Mouse (Mus musculus): ENCODE data around the gene Spin1. TPM values are rescaled to one million over a fixed set of nuclear protein-coding genes. Genes with fewer than 3 reads are reported as not detected.

Spin1 gene
- polyA plus RNA-seq, 1 experiment from 2014 or later, result 97.3 TPM

DNA sequence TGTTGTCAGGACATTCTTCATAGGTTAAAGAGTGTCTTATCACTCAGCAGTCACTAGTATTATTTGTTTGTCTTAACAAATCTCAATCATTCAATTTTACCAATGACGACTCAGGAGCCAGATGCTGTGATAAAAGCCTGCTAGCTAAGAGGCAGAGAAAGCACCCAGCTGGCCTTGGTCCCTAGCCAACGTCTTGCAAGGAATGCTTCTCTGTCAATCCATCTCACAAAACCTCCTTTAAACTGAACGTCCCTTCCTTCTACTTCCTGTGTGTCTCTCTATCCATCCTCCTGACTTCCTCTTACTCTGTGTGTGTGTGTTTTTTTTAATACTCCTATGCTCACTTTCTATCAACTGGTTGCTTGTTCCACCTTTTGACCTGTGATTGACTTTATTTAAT lies 78.7 kb downstream of the Spin1 start:
- no peaks in the 10 kb centered on the region for H3K9me3 ChIP-seq (ENCODE audit: control insufficient read depth, low read length)
- H3K36me3 ChIP-seq (ENCODE audit: control insufficient read depth, insufficient read depth, low read length), result no peaks in the 10 kb centered on the region
- DNase-seq (ENCODE audit: low spot score) (no peak), ATAC-seq (replicated peaks; ENCODE audit: low FRiP score, low TSS enrichment, low read depth) (no peak)
- H3K27ac ChIP-seq (ENCODE audit: low read depth), result no peak overlapping the region
- H3K4me1 ChIP-seq (replicated peaks; ENCODE audit: control insufficient read depth, insufficient read depth, low read length), result no peaks in the 10 kb centered on the region
- H3K27me3 ChIP-seq (replicated peaks; ENCODE audit: control insufficient read depth, insufficient read depth, low read length), result no peaks in the 10 kb centered on the region
- no peak overlapping the region for H3K4me2 ChIP-seq (ENCODE audit: low read length)
- H3K4me3 ChIP-seq (ENCODE audit: low read depth, low read length), result no peak overlapping the region
- 32% methylated on average over 3 of the region's 3 CpGs for WGBS
- H3K9ac ChIP-seq (ENCODE audit: low read length), result no peak overlapping the region

DNA sequence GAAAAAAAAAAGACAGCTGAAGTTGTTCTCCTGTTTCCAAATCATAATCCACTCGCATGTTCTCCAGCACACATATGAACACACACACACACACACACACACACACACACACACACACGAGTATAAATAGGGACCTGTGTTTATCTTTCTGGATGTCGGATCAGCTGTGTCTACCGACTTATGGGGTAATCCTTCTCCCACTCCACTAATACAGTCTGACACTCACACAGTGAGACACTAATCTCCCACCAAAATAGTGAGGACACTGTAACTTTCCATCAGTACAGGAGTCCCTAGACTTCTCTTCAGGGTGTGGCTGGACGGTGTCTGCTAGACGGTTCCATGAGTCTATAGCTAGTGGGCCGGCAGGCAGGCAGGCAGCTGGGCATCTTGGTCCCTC lies 81.6 kb downstream of the Spin1 start:
- no peak for DNase-seq (ENCODE audit: low spot score)
- Histone ChIP-seq H3K9ac (ENCODE audit: low read length) (no peak overlapping the region), H3K36me3 (ENCODE audit: control insufficient read depth, insufficient read depth, low read length) (no peaks in the 10 kb centered on the region), H3K4me3 (ENCODE audit: low read depth, low read length) (no peak overlapping the region), H3K27me3 (replicated peaks; ENCODE audit: control insufficient read depth, insufficient read depth, low read length) (no peaks in the 10 kb centered on the region), H3K4me2 (ENCODE audit: low read length) (no peak overlapping the region), H3K4me1 (replicated peaks; ENCODE audit: control insufficient read depth, insufficient read depth, low read length) (no peaks in the 10 kb centered on the region), H3K9me3 (ENCODE audit: control insufficient read depth, low read length) (no peaks in the 10 kb centered on the region), H3K27ac (ENCODE audit: low read depth) (no peak overlapping the region)
- 66% methylated on average over 7 of the region's 7 CpGs for WGBS
- ATAC-seq (replicated peaks; ENCODE audit: low FRiP score, low TSS enrichment, low read depth), result no peak

DNA sequence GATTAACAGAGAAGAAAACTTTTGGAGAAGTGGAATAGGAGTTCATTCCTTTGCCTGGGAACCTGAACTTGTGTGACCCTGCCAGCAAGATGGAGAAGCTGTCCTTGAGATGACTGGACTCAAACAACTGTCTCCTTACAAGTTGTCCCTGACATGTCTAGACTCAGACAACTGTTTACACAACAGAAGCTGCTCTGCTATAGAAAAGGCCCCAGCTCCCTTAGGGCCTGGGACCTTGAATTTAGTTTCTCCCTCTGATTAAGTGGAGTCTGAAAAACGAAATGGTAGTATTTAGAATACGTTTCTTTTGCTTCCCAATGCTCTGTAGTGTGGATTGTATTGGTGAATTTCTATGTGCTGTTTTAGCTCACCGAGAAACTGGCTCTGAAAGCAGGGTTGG lies 84.2 kb downstream of the Spin1 start:
- H3K4me2 ChIP-seq (ENCODE audit: low read length), result no peak overlapping the region
- no peak overlapping the region for H3K9ac ChIP-seq (ENCODE audit: low read length)
- 79% methylated on average over 3 of the region's 3 CpGs for WGBS
- ATAC-seq (replicated peaks; ENCODE audit: low FRiP score, low TSS enrichment, low read depth) (no peak), DNase-seq (ENCODE audit: low spot score) (no peak)
- H3K27ac ChIP-seq (ENCODE audit: low read depth), result no peak overlapping the region
- no peaks in the 10 kb centered on the region for H3K4me1 ChIP-seq (replicated peaks; ENCODE audit: control insufficient read depth, insufficient read depth, low read length)
- H3K9me3 ChIP-seq (ENCODE audit: control insufficient read depth, low read length), result no peaks in the 10 kb centered on the region
- H3K4me3 ChIP-seq (ENCODE audit: low read depth, low read length), result no peak overlapping the region
- no peaks in the 10 kb centered on the region for H3K27me3 ChIP-seq (replicated peaks; ENCODE audit: control insufficient read depth, insufficient read depth, low read length)
- no peaks in the 10 kb centered on the region for H3K36me3 ChIP-seq (ENCODE audit: control insufficient read depth, insufficient read depth, low read length)

DNA sequence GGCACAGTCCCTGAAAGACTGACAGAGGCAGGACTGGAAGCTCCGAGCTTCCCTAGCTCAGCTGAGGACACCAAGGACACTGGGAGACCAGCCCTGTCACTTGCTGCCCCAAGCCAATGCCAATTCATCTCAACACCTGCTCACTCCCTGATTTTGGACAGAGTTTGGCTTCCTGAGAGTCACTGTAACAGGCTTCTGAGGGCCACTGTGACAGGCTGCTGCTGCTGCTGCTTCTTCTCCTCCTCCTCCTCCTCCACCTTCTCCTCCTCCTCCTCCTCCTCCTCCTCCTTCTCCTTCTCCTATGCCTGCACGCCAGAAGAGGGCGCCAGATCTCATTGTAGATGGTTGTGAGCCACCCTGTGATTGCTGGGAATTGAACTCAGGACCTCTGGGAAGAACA lies 89.7 kb downstream of the Spin1 start:
- H3K27ac ChIP-seq (ENCODE audit: low read depth), result no peak overlapping the region
- H3K4me1 ChIP-seq (replicated peaks; ENCODE audit: control insufficient read depth, insufficient read depth, low read length), result no peaks in the 10 kb centered on the region
- H3K9me3 ChIP-seq (ENCODE audit: control insufficient read depth, low read length), result no peaks in the 10 kb centered on the region
- ATAC-seq (replicated peaks; ENCODE audit: low FRiP score, low TSS enrichment, low read depth), result no peak
- no peaks in the 10 kb centered on the region for H3K36me3 ChIP-seq (ENCODE audit: control insufficient read depth, insufficient read depth, low read length)
- WGBS, result 56% methylated on average over 3 of the region's 3 CpGs
- no peak overlapping the region for H3K9ac ChIP-seq (ENCODE audit: low read length)
- no peak overlapping the region for H3K4me2 ChIP-seq (ENCODE audit: low read length)
- H3K4me3 ChIP-seq (ENCODE audit: low read depth, low read length), result no peak overlapping the region
- no peak for DNase-seq (ENCODE audit: low spot score)
- no peaks in the 10 kb centered on the region for H3K27me3 ChIP-seq (replicated peaks; ENCODE audit: control insufficient read depth, insufficient read depth, low read length)

DNA sequence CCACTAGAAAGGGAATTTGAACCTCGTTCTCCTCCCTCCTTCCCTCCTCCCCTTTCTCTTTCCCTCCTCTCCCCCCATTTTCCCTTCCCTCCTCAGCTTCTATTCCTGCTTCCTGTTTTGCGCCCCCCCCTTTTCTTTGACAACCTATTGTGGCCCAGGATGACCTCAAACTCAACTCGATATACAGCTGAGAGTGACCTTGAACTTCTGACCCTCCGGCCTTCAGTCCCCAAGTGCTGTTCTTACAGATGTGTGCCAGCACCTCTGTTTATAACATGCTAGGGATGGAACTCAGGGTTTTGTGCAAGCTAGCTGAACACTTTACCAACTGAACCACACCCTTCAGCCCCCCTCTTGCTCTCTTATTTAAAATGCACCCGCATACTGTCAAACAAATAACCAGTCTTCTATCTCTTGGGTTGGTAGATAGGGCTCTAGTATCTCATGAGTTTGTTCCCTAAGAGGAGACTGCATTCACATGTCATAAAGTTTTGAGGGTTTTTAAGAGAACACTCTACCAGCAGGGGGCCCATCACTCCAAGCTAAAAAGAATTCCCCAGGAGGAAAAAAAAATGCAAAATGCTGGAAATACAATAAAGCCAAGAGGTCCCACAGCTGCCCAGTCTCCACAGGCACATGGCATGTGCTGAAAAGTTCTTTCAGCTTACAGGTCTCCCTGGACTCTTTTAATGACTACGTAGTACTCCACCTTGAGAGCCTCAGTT lies 90.9 kb downstream of the Spin1 start:
- DNase-seq (ENCODE audit: low spot score) (peak; percentile 60), ATAC-seq (replicated peaks; ENCODE audit: low FRiP score, low TSS enrichment, low read depth) (no peak)
- 78% methylated on average over 6 of the region's 6 CpGs for WGBS
- Histone ChIP-seq H3K4me3 (ENCODE audit: low read depth, low read length) (no peak overlapping the region), H3K4me1 (replicated peaks; ENCODE audit: control insufficient read depth, insufficient read depth, low read length) (no peaks in the 10 kb centered on the region), H3K9me3 (ENCODE audit: control insufficient read depth, low read length) (no peaks in the 10 kb centered on the region), H3K4me2 (ENCODE audit: low read length) (no peak overlapping the region), H3K27ac (ENCODE audit: low read depth) (no peak overlapping the region), H3K27me3 (replicated peaks; ENCODE audit: control insufficient read depth, insufficient read depth, low read length) (no peaks in the 10 kb centered on the region), H3K36me3 (ENCODE audit: control insufficient read depth, insufficient read depth, low read length) (no peaks in the 10 kb centered on the region), H3K9ac (ENCODE audit: low read length) (no peak overlapping the region)

DNA sequence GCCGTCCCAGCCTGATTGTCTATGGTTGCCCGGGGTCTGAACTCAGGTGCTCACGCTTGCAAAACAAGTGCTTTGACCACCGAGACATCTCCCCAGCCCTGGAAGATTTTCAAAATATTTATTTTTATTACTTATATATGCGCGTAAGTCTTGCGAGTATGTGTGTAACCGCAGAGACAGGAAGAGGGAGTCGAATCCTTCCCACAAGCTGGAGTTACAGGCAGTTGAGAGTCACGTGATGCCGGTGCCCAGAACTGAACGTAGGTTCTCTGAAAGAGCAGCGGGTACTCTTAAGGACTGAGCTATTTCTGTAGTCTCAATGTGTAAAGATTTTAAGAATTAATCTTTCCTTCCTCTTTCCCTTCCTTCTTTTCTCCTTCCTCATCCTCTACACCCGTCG lies 93.2 kb downstream of the Spin1 start:
- DNase-seq (ENCODE audit: low spot score), result no peak
- Histone ChIP-seq H3K4me1 (replicated peaks; ENCODE audit: control insufficient read depth, insufficient read depth, low read length) (0 out of 2 replicates have a peak, but pooled peaks cover 7% of the 10 kb centered on the region), H3K27me3 (replicated peaks; ENCODE audit: control insufficient read depth, insufficient read depth, low read length) (no peaks in the 10 kb centered on the region), H3K36me3 (ENCODE audit: control insufficient read depth, insufficient read depth, low read length) (no peaks in the 10 kb centered on the region), H3K4me2 (ENCODE audit: low read length) (no peak overlapping the region), H3K4me3 (ENCODE audit: low read depth, low read length) (no peak overlapping the region), H3K9ac (ENCODE audit: low read length) (no peak overlapping the region), H3K27ac (ENCODE audit: low read depth) (no peak overlapping the region), H3K9me3 (ENCODE audit: control insufficient read depth, low read length) (no peaks in the 10 kb centered on the region; the same call in 1 of the 2 replicates)
- no peak for ATAC-seq (replicated peaks; ENCODE audit: low FRiP score, low TSS enrichment, low read depth)
- WGBS, result 88% methylated on average over 15 of the region's 15 CpGs

DNA sequence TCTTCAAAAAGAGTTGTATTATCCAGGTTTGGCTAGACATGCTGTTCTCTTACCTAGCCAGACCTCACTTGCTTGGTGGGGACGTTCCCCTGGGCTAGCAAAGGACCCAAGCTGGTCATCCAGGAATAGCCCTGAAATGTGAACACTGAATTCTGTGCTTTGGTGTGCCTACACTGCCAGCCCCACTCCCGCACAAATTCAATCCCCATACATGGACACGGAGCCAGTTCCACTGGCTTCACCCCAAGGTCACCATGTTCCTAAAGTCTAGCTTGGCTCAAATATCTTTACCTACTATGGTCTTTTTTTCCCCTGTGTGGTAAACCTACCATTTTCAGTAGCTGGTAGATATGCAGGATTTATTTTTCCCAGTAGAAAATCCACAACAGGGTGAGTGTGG lies 97.0 kb downstream of the Spin1 start:
- 47% methylated on average over 3 of the region's 3 CpGs for WGBS
- Histone ChIP-seq H3K4me1 (replicated peaks; ENCODE audit: control insufficient read depth, insufficient read depth, low read length) (0 out of 2 replicates have a peak, but pooled peaks cover 7% of the 10 kb centered on the region), H3K27ac (ENCODE audit: low read depth) (peak overlapping the region; percentile 86; the same call in 1 of the 2 replicates)

DNA sequence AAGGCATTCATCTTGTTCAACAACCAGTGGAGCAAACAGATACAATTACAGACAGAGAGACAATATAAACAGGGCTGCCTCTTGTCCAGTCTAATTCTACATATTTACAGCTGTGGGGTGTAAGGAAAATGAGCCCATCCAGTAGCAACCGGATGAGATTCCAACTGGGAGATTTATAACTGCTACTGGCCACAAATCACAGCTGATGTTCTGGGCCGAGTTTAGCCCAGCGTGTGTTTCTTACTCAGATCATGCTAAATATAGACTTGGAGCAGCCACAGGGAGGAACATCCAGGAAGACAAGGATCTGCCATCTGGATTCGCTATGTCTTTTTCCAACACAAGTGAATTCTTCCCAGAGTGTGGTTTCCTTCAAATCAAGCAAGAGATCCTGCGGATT lies 97.5 kb downstream of the Spin1 start:
- no peaks in the 10 kb centered on the region for H3K27me3 ChIP-seq (replicated peaks; ENCODE audit: control insufficient read depth, insufficient read depth, low read length)
- no peak overlapping the region for H3K4me2 ChIP-seq (ENCODE audit: low read length)
- DNase-seq (ENCODE audit: low spot score) (no peak), ATAC-seq (replicated peaks; ENCODE audit: low FRiP score, low TSS enrichment, low read depth) (peak; percentile 43; the same call in 1 of the 2 replicates)
- H3K27ac ChIP-seq (ENCODE audit: low read depth), result peak overlapping the region; percentile 86
- H3K9me3 ChIP-seq (ENCODE audit: control insufficient read depth, low read length), result peaks cover 4% of the 10 kb centered on the region; the same call in 1 of the 2 replicates
- no peak overlapping the region for H3K9ac ChIP-seq (ENCODE audit: low read length)
- H3K4me1 ChIP-seq (replicated peaks; ENCODE audit: control insufficient read depth, insufficient read depth, low read length), result 0 out of 2 replicates have a peak, but pooled peaks cover 7% of the 10 kb centered on the region
- H3K36me3 ChIP-seq (ENCODE audit: control insufficient read depth, insufficient read depth, low read length), result no peaks in the 10 kb centered on the region
- WGBS, result 27% methylated on average over 5 of the region's 5 CpGs
- H3K4me3 ChIP-seq (ENCODE audit: low read depth, low read length), result no peak overlapping the region

More for the DNA sequence above, 97.0 kb downstream of the Spin1 start:
- Histone ChIP-seq H3K27me3 (replicated peaks; ENCODE audit: control insufficient read depth, insufficient read depth, low read length) (no peaks in the 10 kb centered on the region), H3K36me3 (ENCODE audit: control insufficient read depth, insufficient read depth, low read length) (no peaks in the 10 kb centered on the region), H3K9ac (ENCODE audit: low read length) (no peak overlapping the region), H3K4me3 (ENCODE audit: low read depth, low read length) (no peak overlapping the region), H3K4me2 (ENCODE audit: low read length) (no peak overlapping the region), H3K9me3 (ENCODE audit: control insufficient read depth, low read length) (peaks cover 4% of the 10 kb centered on the region; the same call in 1 of the 2 replicates)
- DNase-seq (ENCODE audit: low spot score) (no peak), ATAC-seq (replicated peaks; ENCODE audit: low FRiP score, low TSS enrichment, low read depth) (no peak)

Data from intestine, embryonic 14.5 days (tissue).